Mouse (Mus musculus) large intestine, adult 2 months (tissue): ENCODE data around the gene Cnga2. TPM values are rescaled to one million over a fixed set of nuclear protein-coding genes. Genes with fewer than 3 reads are reported as not detected.

Experiments
- DNase-seq: peaks from one replicate; pipeline ENCODE4 v3.0.0-alpha.2; 2012; ENCODE audit warnings: low read depth, low spot score
- WGBS: fragments of 180-500 bp; shearing (Covaris S2); methylation state at CpG from one replicate; pipeline ENCODE4 v1.1.7; 2018; 5-methylcytosine and 5-hydroxymethylcytosine counted together
- polyA plus RNA-seq: library from polyadenylated mRNA; depleted of rRNA; stranded (reverse); fragments of >200 nt; gene quantifications from 2 replicates; pipeline ENCODE4 v1.2.3, GENCODE M21; 2012; rRNA removed

Cnga2 gene
- polyA plus RNA-seq, 1 experiment = not detected

- no peak for DNase-seq
- WGBS = 23% methylated on average over 3 of the region's 3 CpGs
Observed at GRCm38 (mm10) chrX:72044056-72044455, 52.4 kb downstream of the Cnga2 start.

- DNase-seq = no peak
- WGBS = 25% methylated on average over 2 of the region's 2 CpGs
Observed at GRCm38 (mm10) chrX:72047918-72048317, 56.3 kb downstream of the Cnga2 start.

Other genes with a start within 250 kb of the Cnga2 start
- 2.0 and 2.6 TPM in 2 replicates for gene Vma21, start 175.9 kb upstream of the Cnga2 start, polyA plus RNA-seq
- 0.05 and 0.19 TPM in 2 replicates for gene Gm1141, start 70.8 kb upstream of the Cnga2 start, polyA plus RNA-seq
- 0.48 and 0.49 TPM in 2 replicates for gene Prrg3, start 29.2 kb upstream of the Cnga2 start, polyA plus RNA-seq
- not detected in 2 replicates for gene Fate1, start 18.9 kb upstream of the Cnga2 start, polyA plus RNA-seq
- not detected in 2 replicates for gene Magea4, start 230.2 kb downstream of the Cnga2 start, polyA plus RNA-seq